Mouse (Mus musculus) heart, adult 2 months (tissue): ENCODE measurements around the gene Npy5r. TPM values are rescaled to one million over a fixed set of nuclear protein-coding genes. Genes with fewer than 3 reads are reported as not detected.
A peak's percentile ranks its signal among the peaks of the same experiment; 100 is the strongest.

ENCODE experiments used
- DNase-seq, 2 experiments: peaks; one replicate each; pipeline ENCODE4 v3.0.0; 2021
- H3K27ac ChIP-seq: fragments of 200-600 bp; 2 replicates; pipeline ENCODE4 v1.8.1; 2022
- H3K27me3 ChIP-seq: fragments of 200-500 bp; 2 replicates; pipeline ENCODE4 v1.6.1; 2012; ENCODE audit warnings: mild to moderate bottlenecking, low read length, inconsistent platforms, mixed read lengths; ENCODE audit not compliant: control insufficient read depth, insufficient read depth
- H3K36me3 ChIP-seq: fragments of 200-500 bp; 2 replicates; pipeline ENCODE4 v1.6.1; 2012; ENCODE audit warnings: low read length, inconsistent platforms; ENCODE audit not compliant: control insufficient read depth, insufficient read depth
- H3K4me1 ChIP-seq: fragments of 200-500 bp; 2 replicates; pipeline ENCODE4 v1.6.1; 2011; ENCODE audit warnings: low read length; ENCODE audit not compliant: control insufficient read depth, insufficient read depth
- H3K4me3 ChIP-seq: fragments of 200-600 bp; 2 replicates; pipeline ENCODE4 v1.8.1; 2022
- H3K79me2 ChIP-seq: fragments of 200-500 bp; replicated peaks from 2 replicates; pipeline ENCODE4 v1.6.1; 2012; ENCODE audit warnings: mild to moderate bottlenecking, inconsistent platforms, low read length, moderate library complexity, mixed read lengths; ENCODE audit not compliant: control insufficient read depth, insufficient read depth
- H3K9ac ChIP-seq: fragments of 200-500 bp; 2 replicates; pipeline ENCODE4 v1.6.1; 2012; ENCODE audit warnings: low read depth, mild to moderate bottlenecking, control low read depth, inconsistent platforms, low read length, mixed read lengths
- CTCF ChIP-seq: fragments of 200-600 bp; IDR thresholded peaks from 2 replicates; pipeline ENCODE4 v1.8.1; 2022; ENCODE audit warnings: antibody characterized with exemption, mild to moderate bottlenecking, moderate library complexity
- EP300 ChIP-seq: fragments of 200-500 bp; IDR thresholded peaks from 2 replicates; pipeline ENCODE4 v1.6.1; 2011; ENCODE audit warnings: low read depth, low read length, control low read depth; ENCODE audit not compliant: insufficient read depth
- POLR2A ChIP-seq: fragments of 200-500 bp; IDR thresholded peaks from 2 replicates; pipeline ENCODE4 v1.6.1; 2011; ENCODE audit warnings: mild to moderate bottlenecking, low read depth, low read length, control low read depth; ENCODE audit not compliant: insufficient read depth
- WGBS: fragments of 180-500 bp; shearing (Covaris S2); methylation state at CpG from one replicate; pipeline ENCODE4 v1.1.7; 2018; 5-methylcytosine and 5-hydroxymethylcytosine counted together
- intact Hi-C: fragments of 180-260 bp; cut with DNase I; formaldehyde crosslinking; loops from one replicate; pipeline ENCODE4 v1.15.1; 2025
- polyA plus RNA-seq: library from polyadenylated mRNA; depleted of rRNA; stranded (reverse); fragments of >200 nt; gene quantifications from 2 replicates; pipeline ENCODE4 v1.2.3, GENCODE M21; 2012
- total RNA-seq, 2 experiments: library from RNA; stranded (reverse); gene quantifications; 2 replicates each; pipeline ENCODE4 v1.2.3; 2021

Npy5r gene
- total and polyA plus RNA-seq, 3 experiments: not detected

GRCm38 (mm10) chr8:66698011-66698410 is 10.1 kb upstream of the Npy5r start:
- no peak for DNase-seq
- Histone ChIP-seq H3K79me2 (no peaks in the 10 kb centered on the region), H3K4me3 (no peak overlapping the region), H3K9ac (no peak overlapping the region), H3K36me3 (no peaks in the 10 kb centered on the region), H3K27me3 (no peaks in the 10 kb centered on the region), H3K27ac (no peak overlapping the region), H3K4me1 (no peaks in the 10 kb centered on the region)
- WGBS: 8% methylated on average over 7 of the region's 7 CpGs
- intact Hi-C loops: loop anchor here (10.0 kb wide), 1 partner anchor 317 kb away; no protein-coding TSS in a partner anchor
- no peak for TF ChIP-seq POLR2A
- TF ChIP-seq EP300: no peak
- no peak for TF ChIP-seq CTCF

- peak within 1 kb of the TSS; percentile 33; the same call in 1 of the 2 replicates for H3K9ac ChIP-seq
- intact Hi-C loops: loop anchor here (2.0 to 10.0 kb wide), 3 partner anchors 218 to 710 kb away; no protein-coding TSS in a partner anchor
- WGBS: 3% methylated on average over 30 of the region's 30 CpGs
Observed at GRCm38 (mm10) chr8:66696970-66697843, 9.3 kb upstream of the Npy5r start, which contains the start of gene Npy1r. Npy1r (plus strand) TSS chr8:66697192.

GRCm38 (mm10) chr8:66690402-66690801 is 2.5 kb upstream of the Npy5r start:
- Histone ChIP-seq H3K27me3 (peaks cover 4% of the 10 kb centered on the region; the same call in 1 of the 2 replicates), H3K79me2 (no peaks in the 10 kb centered on the region), H3K4me1 (no peaks in the 10 kb centered on the region), H3K4me3 (no peak overlapping the region), H3K9ac (no peak overlapping the region), H3K36me3 (no peaks in the 10 kb centered on the region), H3K27ac (no peak overlapping the region)
- intact Hi-C loops: loop anchor here (10.0 kb wide), 1 partner anchor 324 kb away; no protein-coding TSS in a partner anchor
- no peak for DNase-seq
- WGBS: 71% methylated on average over 5 of the region's 5 CpGs
- TF ChIP-seq CTCF (no peak), POLR2A (no peak), EP300 (no peak)

More at GRCm38 (mm10) chr8:66696970-66697843, 9.3 kb upstream of the Npy5r start, which contains the start of gene Npy1r:
- H3K36me3 ChIP-seq: no peaks in the 10 kb centered on the region
- H3K4me3 ChIP-seq: peak within 1 kb of the TSS; percentile 15
- no peaks in the 10 kb centered on the region for H3K27me3 ChIP-seq
- TF ChIP-seq EP300 (no peak), CTCF (peak; percentile 73)
- H3K79me2 ChIP-seq: no peaks in the 10 kb centered on the region
- no peak within 1 kb of the TSS for H3K27ac ChIP-seq
- peak; percentile 10 to 32 for DNase-seq
- H3K4me1 ChIP-seq: no peaks in the 10 kb centered on the region

- Histone ChIP-seq H3K9ac (no peak overlapping the region), H3K36me3 (no peaks in the 10 kb centered on the region), H3K27ac (no peak overlapping the region), H3K79me2 (no peaks in the 10 kb centered on the region), H3K4me3 (no peak overlapping the region), H3K27me3 (peaks cover 4% of the 10 kb centered on the region; the same call in 1 of the 2 replicates), H3K4me1 (no peaks in the 10 kb centered on the region)
- TF ChIP-seq EP300 (no peak), POLR2A (no peak), CTCF (no peak)
- intact Hi-C loops: no loop called here
- no peak for DNase-seq
- WGBS: 49% methylated on average over 4 of the region's 4 CpGs
Observed at GRCm38 (mm10) chr8:66688799-66689198, 871 bp upstream of the Npy5r start.

- no peak overlapping the region for H3K4me3 ChIP-seq
- H3K27me3 ChIP-seq: peaks cover 4% of the 10 kb centered on the region; the same call in 1 of the 2 replicates
- no peak overlapping the region for H3K27ac ChIP-seq
- WGBS: 47% methylated on average over 6 of the region's 6 CpGs
- H3K4me1 ChIP-seq: no peaks in the 10 kb centered on the region
- H3K79me2 ChIP-seq: no peaks in the 10 kb centered on the region
- no peaks in the 10 kb centered on the region for H3K36me3 ChIP-seq
- TF ChIP-seq CTCF: no peak
- no peak overlapping the region for H3K9ac ChIP-seq
- no peak for DNase-seq
- intact Hi-C loops: no loop called here
Observed at GRCm38 (mm10) chr8:66688395-66688794, 467 bp upstream of the Npy5r start.

GRCm38 (mm10) chr8:66681261-66681660 is 6.7 kb downstream of the Npy5r start:
- H3K27ac ChIP-seq: no peak overlapping the region
- no peak for DNase-seq
- intact Hi-C loops: no loop called here
- no peaks in the 10 kb centered on the region for H3K36me3 ChIP-seq
- H3K4me3 ChIP-seq: no peak overlapping the region
- no peaks in the 10 kb centered on the region for H3K79me2 ChIP-seq
- H3K27me3 ChIP-seq: no peaks in the 10 kb centered on the region
- H3K9ac ChIP-seq: no peak overlapping the region
- 69% methylated on average over 2 of the region's 2 CpGs for WGBS
- H3K4me1 ChIP-seq: no peaks in the 10 kb centered on the region
- no peak for TF ChIP-seq EP300
- no peak for TF ChIP-seq POLR2A
